Mouse (Mus musculus) testis, adult 2 months (tissue): Measurements from ENCODE around the gene Bmi1.

ENCODE experiments used
- CTCF ChIP-seq: fragments of 200-500 bp; IDR thresholded peaks from 2 replicates; pipeline ENCODE4 v1.5.1; 2012; ENCODE audit warnings: low read depth, mild to moderate bottlenecking, inconsistent platforms, low read length, moderate library complexity; ENCODE audit not compliant: control insufficient read depth, insufficient read depth, insufficient replicate concordance
- POLR2A ChIP-seq: fragments of 200-500 bp; IDR thresholded peaks from 2 replicates; pipeline ENCODE4 v1.6.1; 2012; ENCODE audit warnings: low read depth, mild to moderate bottlenecking, inconsistent platforms, low read length, moderate library complexity; ENCODE audit not compliant: control insufficient read depth

DNA sequence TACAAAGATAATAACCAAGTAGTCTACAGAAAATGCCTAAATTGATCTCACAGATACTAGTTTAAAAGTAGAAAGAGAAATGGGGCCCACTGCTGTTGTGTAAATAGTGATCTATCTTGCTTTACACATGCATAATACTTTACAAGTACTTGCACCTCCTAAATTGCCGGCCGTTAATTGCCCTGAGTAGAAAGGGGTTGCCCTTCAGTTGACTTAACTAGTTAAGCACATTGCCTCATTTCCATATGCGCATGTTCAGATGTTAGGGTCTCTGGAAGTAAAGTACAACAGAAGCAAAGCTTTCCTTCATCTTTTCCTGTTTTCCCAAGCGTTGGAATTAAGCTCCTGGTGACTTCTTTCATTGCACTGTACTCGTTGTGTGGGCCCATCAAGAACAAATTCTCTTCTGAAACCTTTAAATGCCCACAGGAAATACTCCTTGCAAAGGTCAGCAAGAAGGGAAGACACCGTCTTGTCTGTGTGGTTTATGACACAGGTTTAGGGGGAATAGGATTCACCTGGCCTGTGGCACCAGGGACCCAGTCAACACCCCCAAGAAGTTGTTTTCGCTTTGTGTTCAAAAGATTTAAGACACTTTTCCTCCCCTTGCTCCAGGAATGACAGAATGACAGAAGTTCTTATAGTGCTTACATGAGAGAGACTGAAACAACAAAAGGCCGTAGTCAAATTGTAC is 10.2 kb downstream of the Bmi1 start:
- no peak for TF ChIP-seq POLR2A
- TF ChIP-seq CTCF, result no peak
